Mouse (Mus musculus) limb, embryonic 11.5 days (tissue): ENCODE results near the gene Lpar3. TPM values are rescaled to one million over a fixed set of nuclear protein-coding genes. Genes with fewer than 3 reads are reported as not detected.

Source experiments
- ATAC-seq: fragments of 200-750 bp; cut with Nextera tagmentation; 2 replicates; pipeline ENCODE4 v1.8.0; 2017; ENCODE audit warnings: low read depth; ENCODE audit not compliant: insufficient number of reproducible peaks, low FRiP score, low TSS enrichment
- DNase-seq: peaks from one replicate; pipeline ENCODE4 v3.0.0-alpha.2; 2015; ENCODE audit warnings: low spot score
- H3K27ac ChIP-seq: fragments of 300-500 bp; sonication (generic); replicated peaks from 2 replicates; pipeline ENCODE4 v1.5.1; 2014; ENCODE audit warnings: low read depth, mild to moderate bottlenecking, low read length
- H3K27me3 ChIP-seq: fragments of 300-500 bp; sonication (generic); 2 replicates; pipeline ENCODE4 v1.6.1; 2014; ENCODE audit warnings: mild to moderate bottlenecking, low read length, mixed read lengths; ENCODE audit not compliant: control insufficient read depth, insufficient read depth
- H3K36me3 ChIP-seq: fragments of 300-500 bp; sonication (generic); 2 replicates; pipeline ENCODE4 v1.6.1; 2014; ENCODE audit warnings: mild to moderate bottlenecking, low read length, moderate library complexity, mixed read lengths; ENCODE audit not compliant: control insufficient read depth, insufficient read depth
- H3K4me1 ChIP-seq: fragments of 300-500 bp; sonication (generic); 2 replicates; pipeline ENCODE4 v1.6.1; 2014; ENCODE audit warnings: low read length, mixed read lengths; ENCODE audit not compliant: control insufficient read depth, insufficient read depth
- H3K4me2 ChIP-seq: fragments of 300-500 bp; sonication (generic); 2 replicates; pipeline ENCODE4 v1.6.1; 2014; ENCODE audit warnings: low read depth, mild to moderate bottlenecking, moderate library complexity; ENCODE audit not compliant: severe bottlenecking
- H3K4me3 ChIP-seq: fragments of 300-500 bp; sonication (generic); 2 replicates; pipeline ENCODE4 v1.5.1; 2014; ENCODE audit warnings: low read depth, low read length
- H3K9ac ChIP-seq: fragments of 300-500 bp; sonication (generic); 2 replicates; pipeline ENCODE4 v1.6.1; 2014; ENCODE audit warnings: mild to moderate bottlenecking, low read length
- H3K9me3 ChIP-seq: fragments of 300-500 bp; sonication (generic); 2 replicates; pipeline ENCODE4 v1.6.1; 2016; ENCODE audit warnings: low read length; ENCODE audit not compliant: control insufficient read depth
- WGBS: fragments of 180-500 bp; shearing (Covaris S2); extraction: QIAGEN DNeasy Blood & Tissue Kit; methylation state at CpG from one replicate; pipeline ENCODE4 v1.1.7; 2014; 5-methylcytosine and 5-hydroxymethylcytosine counted together
- polyA plus RNA-seq: library from polyadenylated mRNA; unstranded; fragments of >200 nt; fragmentation: Nextera tagmentation; extraction: Ambion mirVana; gene quantifications from 2 replicates; pipeline ENCODE4 v1.2.1, GENCODE M21; 2014

Lpar3 gene
- polyA plus RNA-seq, 1 experiment from 2014 or later: 0.51 TPM

DNA sequence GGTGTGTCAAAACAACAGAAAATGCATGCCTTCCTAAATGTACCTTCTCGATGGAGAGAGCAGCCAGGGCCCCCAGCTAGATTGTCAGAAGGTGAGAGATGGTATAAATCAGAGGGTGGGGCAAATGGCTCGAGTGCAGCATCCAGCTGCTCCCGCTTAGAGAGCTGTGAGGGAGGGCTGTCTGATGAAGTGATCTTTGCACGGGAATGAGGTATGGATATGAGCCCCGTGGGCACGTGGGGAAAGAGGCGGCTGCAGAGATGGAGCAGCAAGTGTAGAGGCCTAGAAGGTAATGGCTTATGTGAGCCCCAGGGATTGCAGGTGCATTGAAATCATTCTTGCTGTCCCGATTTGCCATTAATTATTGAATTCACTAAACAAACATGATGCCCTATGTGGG, 15.5 kb downstream of the Lpar3 start:
- Histone ChIP-seq H3K4me2 (no peak overlapping the region), H3K36me3 (no peaks in the 10 kb centered on the region), H3K4me1 (no peaks in the 10 kb centered on the region), H3K9me3 (no peaks in the 10 kb centered on the region), H3K27me3 (no peaks in the 10 kb centered on the region), H3K9ac (no peak overlapping the region), H3K4me3 (no peak overlapping the region), H3K27ac (no peak overlapping the region)
- ATAC-seq (no peak), DNase-seq (no peak)
- WGBS: 41% methylated on average over 8 of the region's 8 CpGs

DNA sequence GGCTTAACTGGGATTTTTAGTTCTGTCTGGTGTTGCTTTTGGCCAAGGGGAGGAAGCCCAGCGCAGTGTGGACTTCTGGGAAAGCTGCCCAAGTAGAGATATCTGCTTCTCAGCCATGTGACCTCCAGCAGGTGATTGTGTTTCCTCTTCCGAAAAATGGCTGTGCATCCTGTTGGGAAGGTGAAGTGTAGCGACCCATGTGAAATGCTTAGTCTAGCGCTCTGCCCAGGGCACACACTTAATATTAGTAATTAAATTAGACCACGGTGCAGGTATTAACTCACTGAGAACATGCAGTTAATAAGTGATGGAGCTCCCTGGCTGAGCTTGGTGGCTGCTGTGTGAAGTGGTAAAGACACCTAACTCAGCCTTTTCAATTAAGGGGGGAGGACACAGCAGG, 16.9 kb downstream of the Lpar3 start:
- WGBS: 80% methylated on average over 5 of the region's 5 CpGs
- ATAC-seq: no peak
- no peak overlapping the region for H3K4me3 ChIP-seq
- no peaks in the 10 kb centered on the region for H3K27me3 ChIP-seq
- H3K27ac ChIP-seq: no peak overlapping the region
- no peaks in the 10 kb centered on the region for H3K4me1 ChIP-seq
- H3K4me2 ChIP-seq: no peak overlapping the region
- no peak overlapping the region for H3K9ac ChIP-seq
- H3K9me3 ChIP-seq: no peaks in the 10 kb centered on the region
- DNase-seq: no peak
- H3K36me3 ChIP-seq: no peaks in the 10 kb centered on the region

DNA sequence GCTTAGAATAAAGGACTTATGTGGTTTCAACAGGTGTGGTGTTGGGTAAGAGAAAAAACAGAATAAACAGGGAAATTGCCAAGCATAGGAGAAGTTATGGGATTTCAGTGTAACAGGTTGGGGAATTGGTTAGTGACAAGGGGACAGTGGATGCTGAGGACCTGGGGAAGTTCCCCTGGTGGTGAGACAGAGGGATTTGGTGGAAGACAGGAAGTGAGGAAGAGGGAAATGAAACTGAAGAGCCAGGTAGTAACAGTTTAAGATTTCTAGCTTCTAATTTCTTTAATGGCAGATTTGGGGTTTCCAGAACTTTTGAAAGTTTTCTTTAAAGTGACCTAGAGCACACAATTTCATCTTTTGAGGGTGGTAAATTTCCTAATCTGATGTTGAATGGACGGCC, 23.9 kb downstream of the Lpar3 start:
- H3K4me2 ChIP-seq: no peak overlapping the region
- ATAC-seq (no peak), DNase-seq (no peak)
- H3K9ac ChIP-seq: no peak overlapping the region
- no peak overlapping the region for H3K4me3 ChIP-seq
- H3K9me3 ChIP-seq: no peaks in the 10 kb centered on the region
- H3K4me1 ChIP-seq: no peaks in the 10 kb centered on the region
- no peak overlapping the region for H3K27ac ChIP-seq
- no peaks in the 10 kb centered on the region for H3K27me3 ChIP-seq
- WGBS: 96% methylated on average over 1 of the region's 1 CpGs
- H3K36me3 ChIP-seq: no peaks in the 10 kb centered on the region

DNA sequence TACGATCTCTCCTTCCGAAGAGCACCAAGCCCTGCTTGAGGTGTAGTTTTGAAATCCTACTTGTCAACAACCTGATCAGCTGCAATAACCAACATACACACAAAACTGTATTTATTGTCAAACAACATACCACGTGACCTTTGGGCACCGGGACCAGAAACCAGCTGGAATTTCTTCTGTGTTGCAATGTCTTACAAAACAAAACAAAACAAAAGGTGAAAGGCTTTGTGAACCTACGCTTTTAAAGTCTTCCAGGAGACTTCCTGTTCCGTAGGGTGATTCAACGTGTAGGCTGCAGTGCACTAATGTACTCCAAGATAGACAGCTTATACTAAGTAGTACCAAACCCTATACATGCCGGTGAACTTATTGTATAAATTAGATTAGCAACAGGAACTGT, 25.8 kb downstream of the Lpar3 start:
- 0 out of 2 replicates have a peak, but pooled peaks cover 4% of the 10 kb centered on the region for H3K4me1 ChIP-seq
- DNase-seq (no peak), ATAC-seq (no peak)
- H3K27ac ChIP-seq: no peak overlapping the region
- H3K9ac ChIP-seq: no peak overlapping the region
- no peaks in the 10 kb centered on the region for H3K9me3 ChIP-seq
- H3K36me3 ChIP-seq: no peaks in the 10 kb centered on the region
- H3K27me3 ChIP-seq: no peaks in the 10 kb centered on the region
- WGBS: 84% methylated on average over 8 of the region's 8 CpGs
- no peak overlapping the region for H3K4me2 ChIP-seq
- H3K4me3 ChIP-seq: no peak overlapping the region

DNA sequence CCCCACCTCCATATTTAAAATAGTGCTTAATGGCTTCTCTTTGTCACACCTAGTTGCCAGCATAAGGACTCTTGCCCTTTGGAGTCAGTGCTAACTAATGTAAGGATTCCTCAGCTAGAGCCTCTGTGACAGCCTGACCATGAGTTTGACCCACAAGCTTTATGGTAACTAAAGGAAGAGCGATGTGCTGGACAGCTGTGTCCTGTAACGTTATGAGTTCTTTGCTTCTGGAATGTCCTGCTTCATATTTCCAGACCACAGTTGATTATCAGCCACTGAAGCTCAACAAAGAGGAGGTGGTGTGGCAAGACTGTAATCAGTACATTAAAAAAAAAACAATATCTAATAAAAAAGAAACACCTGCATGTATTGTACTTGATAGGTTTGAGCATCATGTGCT, 26.2 kb downstream of the Lpar3 start:
- no peak overlapping the region for H3K4me3 ChIP-seq
- 0 out of 2 replicates have a peak, but pooled peaks cover 4% of the 10 kb centered on the region for H3K4me1 ChIP-seq
- DNase-seq (no peak), ATAC-seq (no peak)
- no peak overlapping the region for H3K9ac ChIP-seq
- no peaks in the 10 kb centered on the region for H3K27me3 ChIP-seq
- H3K9me3 ChIP-seq: no peaks in the 10 kb centered on the region
- no peak overlapping the region for H3K27ac ChIP-seq
- H3K4me2 ChIP-seq: no peak overlapping the region
- no peaks in the 10 kb centered on the region for H3K36me3 ChIP-seq
- 91% methylated on average over 2 of the region's 2 CpGs for WGBS

DNA sequence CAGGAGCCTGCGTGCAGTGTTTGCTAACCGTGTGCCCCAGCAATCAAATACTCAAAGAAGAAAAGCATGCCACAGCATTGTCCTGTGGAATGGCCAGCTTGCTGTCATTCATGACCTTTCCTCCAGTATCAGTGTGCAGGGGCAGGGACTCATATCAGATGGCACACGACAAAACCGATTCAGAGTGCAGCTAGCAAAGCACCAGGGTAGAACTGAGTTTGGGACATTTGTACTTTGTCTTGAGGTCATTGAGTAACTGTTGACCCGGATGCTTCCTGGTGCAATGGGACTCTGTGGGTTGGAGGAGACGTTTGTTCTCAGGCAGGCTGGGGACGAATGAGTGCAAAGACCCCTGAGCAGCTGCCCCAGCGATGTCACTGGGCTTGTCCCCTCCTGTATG, 29.1 kb downstream of the Lpar3 start:
- H3K4me2 ChIP-seq: no peak overlapping the region
- no peak overlapping the region for H3K4me3 ChIP-seq
- 85% methylated on average over 8 of the region's 8 CpGs for WGBS
- H3K27ac ChIP-seq: no peak overlapping the region
- no peaks in the 10 kb centered on the region for H3K9me3 ChIP-seq
- H3K36me3 ChIP-seq: no peaks in the 10 kb centered on the region
- no peak overlapping the region for H3K9ac ChIP-seq
- H3K27me3 ChIP-seq: no peaks in the 10 kb centered on the region
- no peak for ATAC-seq
- H3K4me1 ChIP-seq: 0 out of 2 replicates have a peak, but pooled peaks cover 4% of the 10 kb centered on the region
- DNase-seq: no peak

DNA sequence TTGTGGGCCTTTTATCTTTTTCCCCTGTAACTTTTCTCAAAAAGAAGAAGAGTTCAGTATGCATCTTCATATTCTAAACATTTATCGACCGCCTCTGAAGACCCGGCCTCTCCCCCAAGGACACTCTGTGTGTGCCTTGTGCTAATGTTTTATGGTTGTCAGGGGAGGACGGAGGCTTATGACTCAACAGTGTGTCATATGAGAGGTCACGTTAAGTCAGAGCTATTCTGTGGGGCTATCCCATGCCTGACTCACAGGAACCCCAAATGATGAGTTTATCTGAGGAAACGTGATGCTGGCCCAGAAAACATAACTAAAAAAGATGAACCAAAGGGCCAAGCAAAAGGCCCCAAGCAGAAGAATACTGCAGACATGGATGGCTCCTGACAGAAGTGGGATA, 31.0 kb downstream of the Lpar3 start:
- Histone ChIP-seq H3K36me3 (no peaks in the 10 kb centered on the region), H3K9me3 (no peaks in the 10 kb centered on the region), H3K27me3 (no peaks in the 10 kb centered on the region), H3K4me3 (no peak overlapping the region), H3K4me1 (0 out of 2 replicates have a peak, but pooled peaks cover 4% of the 10 kb centered on the region), H3K27ac (no peak overlapping the region), H3K9ac (no peak overlapping the region), H3K4me2 (no peak overlapping the region)
- DNase-seq (no peak), ATAC-seq (no peak)
- 85% methylated on average over 6 of the region's 6 CpGs for WGBS

DNA sequence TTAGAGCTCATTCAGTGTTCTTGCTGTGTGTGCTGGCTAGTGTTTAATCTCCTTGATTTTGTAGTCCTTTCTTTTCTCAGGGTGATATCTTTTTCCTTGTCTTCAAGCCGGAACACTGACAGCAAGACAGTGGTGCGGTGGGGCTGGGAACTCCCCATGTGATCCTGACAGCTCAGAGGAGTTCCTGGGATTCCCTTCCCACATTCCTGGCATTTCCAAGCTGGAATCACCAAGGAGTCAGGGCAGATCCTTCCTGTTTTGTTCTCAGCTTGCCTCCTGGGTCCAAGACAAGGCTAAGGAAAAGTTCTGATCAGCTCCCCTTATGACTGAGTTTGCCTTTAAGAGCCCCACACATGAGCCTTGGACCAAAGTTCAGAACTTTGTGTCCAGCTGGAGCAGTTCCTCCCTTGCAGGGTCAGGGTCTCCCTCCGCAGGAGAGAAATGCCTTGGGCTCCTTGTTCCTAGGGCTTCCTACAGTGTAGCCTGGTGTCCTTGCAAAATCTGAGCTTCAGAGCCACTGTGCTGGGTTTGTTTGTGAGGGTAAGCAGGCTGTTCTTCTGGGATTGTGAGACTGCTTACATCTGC, 33.1 kb downstream of the Lpar3 start:
- 61% methylated on average over 3 of the region's 3 CpGs for WGBS
- 0 out of 2 replicates have a peak, but pooled peaks cover 7% of the 10 kb centered on the region for H3K4me1 ChIP-seq

DNA sequence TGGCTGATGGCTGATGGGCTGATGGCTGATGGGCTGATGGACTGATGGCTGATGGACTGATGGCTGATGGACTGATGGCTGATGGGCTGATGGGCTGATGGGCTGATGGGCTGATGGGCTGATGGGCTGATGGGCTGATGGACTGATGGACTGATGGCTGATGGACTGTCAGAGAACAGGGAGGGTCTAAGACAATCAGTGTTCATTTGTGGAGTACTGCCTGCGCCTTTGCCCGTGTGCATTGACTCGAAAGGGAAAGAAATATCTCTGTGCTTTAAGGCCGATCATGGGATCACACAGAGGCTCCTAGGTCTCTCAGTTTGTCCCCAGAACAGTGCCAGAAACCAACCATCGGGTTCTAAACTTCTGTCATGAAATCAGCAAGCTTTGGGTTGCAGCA, 34.4 kb downstream of the Lpar3 start:
- ATAC-seq (no peak), DNase-seq (no peak)
- Histone ChIP-seq H3K4me1 (0 out of 2 replicates have a peak, but pooled peaks cover 7% of the 10 kb centered on the region), H3K27ac (no peak overlapping the region), H3K9me3 (no peaks in the 10 kb centered on the region), H3K27me3 (no peaks in the 10 kb centered on the region), H3K36me3 (no peaks in the 10 kb centered on the region), H3K9ac (no peak overlapping the region), H3K4me3 (no peak overlapping the region), H3K4me2 (no peak overlapping the region)
- WGBS: 88% methylated on average over 5 of the region's 5 CpGs

More for the DNA sequence above, 33.1 kb downstream of the Lpar3 start:
- H3K4me2 ChIP-seq: no peak overlapping the region
- no peak overlapping the region for H3K4me3 ChIP-seq
- ATAC-seq (no peak), DNase-seq (no peak)
- H3K9ac ChIP-seq: no peak overlapping the region
- H3K9me3 ChIP-seq: no peaks in the 10 kb centered on the region
- no peaks in the 10 kb centered on the region for H3K36me3 ChIP-seq
- no peaks in the 10 kb centered on the region for H3K27me3 ChIP-seq
- no peak overlapping the region for H3K27ac ChIP-seq
